Mouse (Mus musculus) limb, embryonic 13.5 days (tissue): ENCODE measurements at regions not wholly inside any gene's neighbourhood (a gene's known extent, or its start where the extent isn't known, plus 50 kb on each side); places are given as distances from the start of the nearest gene placed in this dataset.
A peak's percentile ranks its signal among the peaks of the same experiment; 100 is the strongest.

Experiments used
- ATAC-seq: fragments of 200-750 bp; cut with Nextera tagmentation; 2 replicates; pipeline ENCODE4 v1.8.0; 2017; ENCODE audit warnings: low read depth, moderate number of reproducible peaks, moderate TSS enrichment; ENCODE audit not compliant: low FRiP score
- H3K27ac ChIP-seq: fragments of 300-500 bp; sonication (generic); 2 replicates; pipeline ENCODE4 v1.5.1; 2015; ENCODE audit warnings: inconsistent platforms, mild to moderate bottlenecking, moderate library complexity
- H3K27me3 ChIP-seq: fragments of 300-500 bp; sonication (generic); 2 replicates; pipeline ENCODE4 v1.6.1; 2015; ENCODE audit warnings: mild to moderate bottlenecking, inconsistent platforms
- H3K36me3 ChIP-seq: fragments of 300-500 bp; sonication (generic); 2 replicates; pipeline ENCODE4 v1.6.1; 2015; ENCODE audit warnings: inconsistent platforms, mild to moderate bottlenecking, moderate library complexity
- H3K4me1 ChIP-seq: fragments of 300-500 bp; sonication (generic); 2 replicates; pipeline ENCODE4 v1.6.1; 2015; ENCODE audit warnings: inconsistent platforms
- H3K4me2 ChIP-seq: fragments of 300-500 bp; sonication (generic); replicated peaks from 2 replicates; pipeline ENCODE4 v1.6.1; 2015; ENCODE audit warnings: inconsistent platforms, mild to moderate bottlenecking, moderate library complexity
- H3K4me3 ChIP-seq: fragments of 300-500 bp; sonication (generic); 2 replicates; pipeline ENCODE4 v1.5.1; 2015; ENCODE audit warnings: moderate library complexity, mild to moderate bottlenecking, inconsistent platforms
- H3K9ac ChIP-seq: fragments of 300-500 bp; sonication (generic); 2 replicates; pipeline ENCODE4 v1.6.1; 2015; ENCODE audit warnings: mild to moderate bottlenecking, inconsistent platforms
- H3K9me3 ChIP-seq: fragments of 300-500 bp; sonication (generic); 2 replicates; pipeline ENCODE4 v1.6.1; 2016; ENCODE audit warnings: inconsistent platforms
- WGBS: fragments of 180-500 bp; shearing (Covaris S2); methylation state at CpG from one replicate; pipeline ENCODE4 v1.1.7; 2015; 5-methylcytosine and 5-hydroxymethylcytosine counted together

- Histone ChIP-seq H3K4me2 (no peak overlapping the region), H3K36me3 (no peaks in the 10 kb centered on the region), H3K9me3 (peaks cover 11% of the 10 kb centered on the region; the same call in 1 of the 2 replicates), H3K9ac (no peak overlapping the region), H3K4me1 (no peaks in the 10 kb centered on the region), H3K4me3 (no peak overlapping the region), H3K27me3 (no peaks in the 10 kb centered on the region), H3K27ac (no peak overlapping the region)
- no peak for ATAC-seq
- 45% methylated on average over 2 of the region's 2 CpGs for WGBS
Observed at GRCm38 (mm10) chr19:16075512-16076086, 57.0 kb upstream of the Gnaq start.

- WGBS: 82% methylated on average over 1 of the region's 1 CpGs
- H3K4me1 ChIP-seq: no peaks in the 10 kb centered on the region
Observed at GRCm38 (mm10) chr19:16075026-16075425, 57.6 kb upstream of the Gnaq start.

DNA sequence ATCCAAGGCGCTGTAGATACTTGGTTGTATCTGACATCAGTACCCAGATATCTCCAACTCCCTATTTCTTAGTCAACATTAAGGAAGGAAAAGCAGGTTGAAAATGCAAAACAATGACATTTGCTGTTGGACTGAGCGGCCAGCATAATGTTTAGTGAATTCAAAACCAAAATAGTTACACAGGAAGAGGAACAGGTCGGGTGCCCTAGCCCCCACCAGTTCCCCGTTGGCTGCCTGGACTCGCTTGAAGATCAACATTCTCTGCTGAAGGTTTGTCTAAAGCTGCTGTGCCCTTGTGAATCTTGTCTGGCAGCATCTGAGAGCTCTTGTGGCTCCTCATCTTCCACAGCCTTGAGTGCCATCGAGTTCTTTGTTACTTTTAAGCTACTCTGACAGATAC, 65.3 kb upstream of the Gnaq start:
- ATAC-seq: no peak
- Histone ChIP-seq H3K27me3 (peaks cover 9% of the 10 kb centered on the region), H3K9ac (no peak overlapping the region), H3K4me1 (no peaks in the 10 kb centered on the region), H3K27ac (no peak overlapping the region), H3K9me3 (peaks cover 5% of the 10 kb centered on the region; the same call in 1 of the 2 replicates), H3K4me2 (no peak overlapping the region), H3K36me3 (no peaks in the 10 kb centered on the region), H3K4me3 (no peak overlapping the region)
- 80% methylated on average over 6 of the region's 6 CpGs for WGBS

More at GRCm38 (mm10) chr19:16075026-16075425, 57.6 kb upstream of the Gnaq start:
- Histone ChIP-seq H3K4me3 (no peak overlapping the region), H3K9me3 (peaks cover 8% of the 10 kb centered on the region; the same call in 1 of the 2 replicates), H3K9ac (no peak overlapping the region), H3K27ac (no peak overlapping the region), H3K27me3 (no peaks in the 10 kb centered on the region), H3K36me3 (no peaks in the 10 kb centered on the region), H3K4me2 (no peak overlapping the region)
- ATAC-seq: no peak

DNA sequence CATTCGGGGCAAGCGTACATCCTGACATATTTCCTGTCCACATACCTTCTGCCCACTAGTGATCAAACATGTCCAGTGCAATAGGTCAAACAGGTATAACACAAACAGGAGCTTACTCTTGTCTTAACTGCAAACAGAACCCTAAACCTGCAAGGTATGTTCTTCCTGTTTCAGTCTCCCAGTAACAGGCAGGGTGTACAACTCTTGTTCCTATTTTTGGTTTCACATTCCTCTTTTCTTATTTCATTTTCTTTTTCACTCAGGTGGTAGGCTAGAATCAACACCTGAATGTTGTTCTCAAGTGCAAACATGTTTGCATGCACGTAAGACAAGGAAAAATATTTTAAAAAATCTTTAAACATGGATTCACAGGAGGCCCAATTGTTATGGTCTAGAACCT, 67.7 kb upstream of the Gnaq start:
- WGBS: 93% methylated on average over 3 of the region's 3 CpGs

GRCm38 (mm10) chr19:16063916-16064580, 68.6 kb upstream of the Gnaq start:
- peak overlapping the region; percentile 59 for H3K4me2 ChIP-seq
- no peaks in the 10 kb centered on the region for H3K36me3 ChIP-seq
- H3K9ac ChIP-seq: peak overlapping the region; percentile 58
- H3K27ac ChIP-seq: no peak overlapping the region
- peaks cover 14% of the 10 kb centered on the region for H3K27me3 ChIP-seq
- peaks cover 6% of the 10 kb centered on the region for H3K4me1 ChIP-seq
- peak; percentile 59; the same call in 1 of the 2 replicates for ATAC-seq
- H3K9me3 ChIP-seq: no peaks in the 10 kb centered on the region
- whole genome bisulfite sequencing: 15% methylated on average over 12 of the region's 12 CpGs
- H3K4me3 ChIP-seq: peak overlapping the region; percentile 27

More for the DNA sequence above, 67.7 kb upstream of the Gnaq start:
- H3K27me3 ChIP-seq: peaks cover 14% of the 10 kb centered on the region
- no peak overlapping the region for H3K9ac ChIP-seq
- no peaks in the 10 kb centered on the region for H3K9me3 ChIP-seq
- peaks cover 6% of the 10 kb centered on the region for H3K4me1 ChIP-seq
- no peak overlapping the region for H3K4me3 ChIP-seq
- no peak overlapping the region for H3K27ac ChIP-seq
- H3K36me3 ChIP-seq: no peaks in the 10 kb centered on the region
- no peak overlapping the region for H3K4me2 ChIP-seq
- no peak for ATAC-seq

DNA sequence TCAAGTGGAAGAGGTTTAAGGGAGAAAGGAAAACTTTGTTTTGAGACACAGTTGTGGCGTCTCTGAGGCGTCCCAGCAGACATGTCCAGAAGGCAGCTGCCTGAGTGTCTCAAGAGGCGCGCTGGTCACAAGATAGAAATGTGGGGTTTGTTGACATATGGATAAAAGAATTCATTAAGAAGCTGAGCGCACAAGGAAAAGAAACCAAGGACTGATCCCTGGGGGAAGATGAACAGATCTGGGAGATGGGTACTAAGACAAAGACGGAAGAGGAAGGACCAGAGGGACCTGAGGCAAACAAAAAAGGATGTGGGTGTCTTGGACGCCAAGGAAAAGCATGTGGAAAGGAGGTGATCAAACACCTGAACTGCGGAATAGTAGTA, 69.1 kb upstream of the Gnaq start:
- H3K27me3 ChIP-seq: peaks cover 14% of the 10 kb centered on the region
- no peaks in the 10 kb centered on the region for H3K36me3 ChIP-seq
- no peak overlapping the region for H3K4me3 ChIP-seq
- H3K4me1 ChIP-seq: peaks cover 6% of the 10 kb centered on the region
- H3K4me2 ChIP-seq: no peak overlapping the region
- no peak for ATAC-seq
- no peaks in the 10 kb centered on the region for H3K9me3 ChIP-seq
- WGBS: 69% methylated on average over 8 of the region's 8 CpGs
- H3K27ac ChIP-seq: no peak overlapping the region
- H3K9ac ChIP-seq: no peak overlapping the region

DNA sequence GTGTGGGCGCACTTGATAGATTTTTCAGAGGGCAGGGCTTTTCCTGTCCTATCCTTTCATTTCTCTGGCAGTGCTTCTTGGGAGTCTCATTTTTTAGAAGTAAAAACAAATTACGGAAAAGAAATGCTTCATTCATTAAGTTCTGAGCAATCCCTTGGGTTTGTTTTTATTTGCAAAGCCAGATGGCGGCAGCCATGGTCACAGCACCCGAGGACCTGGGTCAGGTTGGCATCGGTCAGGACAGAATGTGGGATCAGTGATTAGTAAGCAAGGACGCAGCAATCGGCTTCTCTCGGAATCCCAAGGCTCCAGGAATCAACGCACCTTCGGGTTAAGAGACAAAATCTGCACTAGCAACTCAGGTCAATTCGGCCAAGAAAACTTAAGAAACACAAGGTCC, 70.8 kb upstream of the Gnaq start:
- H3K9me3 ChIP-seq: no peaks in the 10 kb centered on the region
- ATAC-seq: no peak
- H3K4me2 ChIP-seq: peak overlapping the region; percentile 27
- H3K27ac ChIP-seq: no peak overlapping the region
- H3K4me3 ChIP-seq: no peak overlapping the region
- WGBS: 59% methylated on average over 11 of the region's 11 CpGs
- no peaks in the 10 kb centered on the region for H3K36me3 ChIP-seq
- H3K4me1 ChIP-seq: peaks cover 6% of the 10 kb centered on the region
- no peak overlapping the region for H3K9ac ChIP-seq
- peaks cover 14% of the 10 kb centered on the region for H3K27me3 ChIP-seq

DNA sequence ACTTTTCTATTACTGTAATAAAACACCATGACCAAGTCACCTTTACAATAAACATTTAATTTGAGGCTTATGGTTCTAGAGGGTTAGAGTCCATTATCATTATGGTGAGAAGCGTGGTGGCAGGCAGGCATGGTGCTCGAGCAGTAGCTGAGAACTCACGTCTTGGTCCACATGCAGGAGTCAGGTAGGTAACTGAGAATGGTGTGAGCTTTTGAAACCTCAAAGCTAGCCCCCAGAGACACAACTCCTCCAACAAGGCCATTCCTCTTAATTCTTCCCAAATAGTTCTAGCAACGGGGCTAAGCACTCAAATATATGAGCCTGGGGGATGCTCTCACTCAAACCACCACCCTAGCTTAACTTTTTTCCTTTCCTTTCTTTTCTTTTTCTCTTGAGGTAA, 73.6 kb upstream of the Gnaq start:
- Histone ChIP-seq H3K27ac (no peak overlapping the region), H3K9me3 (no peaks in the 10 kb centered on the region), H3K4me1 (peaks cover 6% of the 10 kb centered on the region), H3K9ac (no peak overlapping the region), H3K4me3 (no peak overlapping the region), H3K36me3 (no peaks in the 10 kb centered on the region), H3K4me2 (no peak overlapping the region), H3K27me3 (peaks cover 11% of the 10 kb centered on the region)
- ATAC-seq: no peak
- 85% methylated on average over 4 of the region's 4 CpGs for WGBS

GRCm38 (mm10) chr19:16050220-16051055, 65.6 kb upstream of the Cep78 start:
- no peak overlapping the region for H3K27ac ChIP-seq
- no peaks in the 10 kb centered on the region for H3K9me3 ChIP-seq
- H3K9ac ChIP-seq: peak overlapping the region; percentile 53; the same call in 1 of the 2 replicates
- 0 out of 2 replicates have a peak, but pooled peaks cover 4% of the 10 kb centered on the region for H3K4me1 ChIP-seq
- WGBS: 26% methylated on average over 18 of the region's 18 CpGs
- ATAC-seq: no peak; the same call in 1 of the 2 replicates
- no peaks in the 10 kb centered on the region for H3K36me3 ChIP-seq
- no peaks in the 10 kb centered on the region for H3K27me3 ChIP-seq
- H3K4me2 ChIP-seq: peak overlapping the region; percentile 65
- peak overlapping the region; percentile 34 for H3K4me3 ChIP-seq

DNA sequence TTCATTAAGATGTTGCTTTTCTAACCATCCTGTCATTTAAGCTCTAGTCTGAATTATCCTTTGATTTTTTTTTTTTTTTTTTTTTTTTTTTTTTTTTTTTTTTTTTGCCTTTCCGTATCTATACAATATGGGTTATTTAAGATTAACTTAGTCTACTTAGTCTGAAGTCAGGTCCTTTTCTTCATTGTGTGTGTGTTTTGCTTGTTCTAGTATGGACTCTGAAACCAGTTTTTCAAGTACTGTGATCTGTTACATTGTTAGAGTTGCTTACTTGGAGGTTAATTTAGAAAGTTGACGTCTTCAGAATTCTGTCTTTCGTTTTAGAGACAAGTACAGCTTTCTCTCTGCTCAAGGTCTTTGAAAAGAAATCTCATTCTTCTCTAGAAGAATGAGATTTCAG, 64.9 kb upstream of the Cep78 start:
- no peak for ATAC-seq
- Histone ChIP-seq H3K9ac (no peak overlapping the region; the same call in 1 of the 2 replicates), H3K4me3 (no peak overlapping the region), H3K27me3 (no peaks in the 10 kb centered on the region), H3K9me3 (no peaks in the 10 kb centered on the region), H3K27ac (no peak overlapping the region), H3K4me2 (peak overlapping the region; percentile 65), H3K36me3 (no peaks in the 10 kb centered on the region), H3K4me1 (0 out of 2 replicates have a peak, but pooled peaks cover 4% of the 10 kb centered on the region)
- 47% methylated on average over 3 of the region's 3 CpGs for WGBS

DNA sequence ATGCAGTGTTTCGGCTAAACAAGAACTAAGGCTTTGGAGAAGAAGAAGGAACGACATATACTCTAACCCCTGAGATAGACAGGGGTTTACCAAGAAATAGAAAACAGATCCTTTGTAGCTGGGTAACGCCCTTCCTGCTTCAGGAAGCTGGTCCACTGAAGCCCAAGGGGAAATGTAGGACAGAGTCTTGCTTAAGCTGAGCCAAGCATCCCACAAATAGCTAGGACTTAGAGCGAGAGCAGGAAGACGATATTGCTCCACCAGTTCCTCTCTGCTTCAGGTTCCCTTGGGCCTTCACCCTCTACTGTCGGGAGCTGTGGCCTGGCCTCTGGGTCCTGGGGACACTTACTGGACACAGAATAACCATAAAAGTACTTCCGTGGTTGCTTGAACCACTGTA, 62.2 kb upstream of the Cep78 start:
- Histone ChIP-seq H3K4me3 (no peak overlapping the region), H3K27me3 (no peaks in the 10 kb centered on the region), H3K9me3 (no peaks in the 10 kb centered on the region), H3K36me3 (no peaks in the 10 kb centered on the region), H3K4me2 (no peak overlapping the region), H3K9ac (no peak overlapping the region), H3K4me1 (0 out of 2 replicates have a peak, but pooled peaks cover 4% of the 10 kb centered on the region), H3K27ac (no peak overlapping the region)
- WGBS: 70% methylated on average over 7 of the region's 7 CpGs
- ATAC-seq: no peak

- WGBS: 63% methylated on average over 3 of the region's 3 CpGs
- Histone ChIP-seq H3K9ac (no peak overlapping the region), H3K4me2 (no peak overlapping the region), H3K27ac (no peak overlapping the region), H3K9me3 (no peaks in the 10 kb centered on the region), H3K36me3 (no peaks in the 10 kb centered on the region), H3K27me3 (no peaks in the 10 kb centered on the region), H3K4me1 (0 out of 2 replicates have a peak, but pooled peaks cover 3% of the 10 kb centered on the region), H3K4me3 (no peak overlapping the region)
- no peak for ATAC-seq
Observed at GRCm38 (mm10) chr19:16045261-16045660, 60.5 kb upstream of the Cep78 start.
